Mouse (Mus musculus) thymus, postnatal 4 days (tissue): ENCODE data around the gene Napsa.

Source experiments
- DNase-seq: peaks from one replicate; pipeline ENCODE4 v3.0.0; 2021

The Napsa gene

GRCm38 (mm10) chr7:44632676-44633075 is 60.5 kb downstream of the Napsa start:
- DNase-seq: no peak

GRCm38 (mm10) chr7:44633407-44633806 is 61.2 kb downstream of the Napsa start:
- peak; percentile 65 for DNase-seq
